Comparison of ENCODE assay signal across 21 mouse cellular contexts in the genomic region with DNA sequence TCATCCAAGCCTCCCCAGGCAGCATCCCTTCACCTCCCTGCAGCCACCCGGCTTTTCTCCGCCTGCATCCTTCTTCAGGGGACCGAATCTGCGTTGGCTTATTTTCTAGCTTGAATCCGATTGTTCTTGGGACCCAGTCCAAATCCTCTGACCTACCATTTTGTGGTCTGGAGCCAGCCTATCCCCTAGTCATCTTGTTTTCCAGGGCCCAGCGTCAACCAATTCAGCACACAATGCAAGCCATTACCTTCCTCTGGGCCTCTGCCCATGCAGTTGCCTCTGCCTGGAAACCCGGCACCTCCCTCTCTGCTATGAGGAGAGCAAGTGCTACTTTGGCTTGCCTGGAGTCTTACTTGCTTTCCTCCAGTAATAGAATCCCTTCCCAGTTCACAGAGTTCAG. TPM values are rescaled to one million over a fixed set of nuclear protein-coding genes. Genes with fewer than 3 reads are reported as not detected.
DNase-seq lines count a peak whose midpoint lies in the region; ATAC-seq and TF ChIP-seq lines count a peak whose summit lies in the region.
"Had no signal": no experiment of that assay in that cellular context is flagged by ENCODE, and none has a peak within 500 bp of the region (broad histone marks: within the 10 kb centered on the region; RNA-seq: fewer than 3 reads in every experiment).

No protein-coding gene starts in this region.

- no peak overlapping the region for H3K9ac ChIP-seq in hindbrain, embryonic 12.5 days
- H3K9ac ChIP-seq in embryonic facial prominence, embryonic 14.5 days (ENCODE audit: low read depth, low read length): no peak overlapping the region
- H3K9ac ChIP-seq in midbrain, embryonic 12.5 days (replicated peaks): no peak overlapping the region
- H3K9ac ChIP-seq: liver, embryonic 15.5 days had no signal

- no peaks in the 10 kb centered on the region for H3K9me3 ChIP-seq in hindbrain, embryonic 10.5 days
- no peaks in the 10 kb centered on the region for H3K9me3 ChIP-seq in hindbrain, embryonic 12.5 days (replicated peaks)
- no peaks in the 10 kb centered on the region for H3K9me3 ChIP-seq in embryonic facial prominence, embryonic 14.5 days (ENCODE audit: control insufficient read depth, low read length)
- H3K9me3 ChIP-seq in midbrain, embryonic 12.5 days: no peaks in the 10 kb centered on the region
- H3K9me3 ChIP-seq: G1E; intestine, embryonic 15.5 days; limb, embryonic 13.5 days; liver, embryonic 15.5 days; megakaryocyte, embryonic 14.5 days had no signal

- peak overlapping the region; percentile 91 for H3K27ac ChIP-seq in hindbrain, embryonic 10.5 days
- no peak overlapping the region for H3K27ac ChIP-seq in hindbrain, embryonic 12.5 days
- H3K27ac ChIP-seq in embryonic facial prominence, embryonic 14.5 days (replicated peaks; ENCODE audit: low read depth, low read length): 0 out of 2 replicates have a peak overlapping the region, but pooled peaks have one; percentile 21
- H3K27ac ChIP-seq in midbrain, embryonic 12.5 days (replicated peaks): 0 out of 2 replicates have a peak overlapping the region, but pooled peaks have one; percentile 75
- no peak overlapping the region for H3K27ac ChIP-seq in left cerebral cortex, adult 2 months
- H3K27ac ChIP-seq: intestine, embryonic 15.5 days; limb, embryonic 13.5 days; liver, embryonic 15.5 days had no signal

- no peak for TF ChIP-seq CTCF in left cerebral cortex, adult 2 months (IDR thresholded peaks at IDR 0.05)

- intact Hi-C loops in left cerebral cortex, adult 2 months (cut with DNase I): no loop called here

- no peak for ATAC-seq in hindbrain, embryonic 12.5 days (ENCODE audit: low FRiP score)
- no peak for ATAC-seq in embryonic facial prominence, embryonic 14.5 days (ENCODE audit: low read depth)
- no peak for ATAC-seq in midbrain, embryonic 12.5 days (ENCODE audit: low FRiP score, low read depth)
- ATAC-seq in megakaryocyte-erythroid progenitor cell, adult 5-6 weeks (replicated peaks; ENCODE audit: low FRiP score, low TSS enrichment, poor library complexity, severe bottlenecking): no peak

- peak; percentile 25 for DNase-seq in cerebellum, adult 11-12 months
- DNase-seq in cerebellum, postnatal 36 days: no peak
- DNase-seq in hindbrain, embryonic 10.5 days (ENCODE audit: low spot score): no peak
- no peak for DNase-seq in embryonic facial prominence, embryonic 14.5 days (ENCODE audit: low spot score)
- no peak for DNase-seq in left cerebral cortex, adult 2 months (ENCODE audit: extremely low spot score in 1 of 2, low spot score in 2 of 2)
- DNase-seq: gastrocnemius, postnatal 36 days; heart, postnatal 14 days; right cerebral cortex, adult 18-20 months; thymus, adult 2 months had no signal

- 73% methylated on average over 7 of the region's 7 CpGs for WGBS in hindbrain, embryonic 10.5 days
- 77% methylated on average over 7 of the region's 7 CpGs for WGBS in hindbrain, embryonic 12.5 days
- 67% methylated on average over 7 of the region's 7 CpGs for WGBS in embryonic facial prominence, embryonic 14.5 days
- WGBS in midbrain, embryonic 12.5 days: 70% methylated on average over 7 of the region's 7 CpGs

- H3K4me3 ChIP-seq in hindbrain, embryonic 10.5 days: no peak overlapping the region
- no peak overlapping the region for H3K4me3 ChIP-seq in hindbrain, embryonic 12.5 days
- H3K4me3 ChIP-seq in embryonic facial prominence, embryonic 14.5 days (ENCODE audit: low read depth, low read length): no peak overlapping the region
- H3K4me3 ChIP-seq in midbrain, embryonic 12.5 days: no peak overlapping the region
- H3K4me3 ChIP-seq in left cerebral cortex, adult 2 months: no peak overlapping the region

- no peaks in the 10 kb centered on the region for H3K36me3 ChIP-seq in hindbrain, embryonic 10.5 days
- H3K36me3 ChIP-seq in hindbrain, embryonic 12.5 days: no peaks in the 10 kb centered on the region
- H3K36me3 ChIP-seq in embryonic facial prominence, embryonic 14.5 days (ENCODE audit: control insufficient read depth, insufficient read depth, low read length): no peaks in the 10 kb centered on the region
- no peaks in the 10 kb centered on the region for H3K36me3 ChIP-seq in midbrain, embryonic 12.5 days
- H3K36me3 ChIP-seq: intestine, embryonic 15.5 days; limb, embryonic 13.5 days had no signal

- H3K4me2 ChIP-seq in hindbrain, embryonic 12.5 days (replicated peaks): no peak overlapping the region
- H3K4me2 ChIP-seq in embryonic facial prominence, embryonic 14.5 days (ENCODE audit: low read depth, low read length): no peak overlapping the region
- no peak overlapping the region for H3K4me2 ChIP-seq in midbrain, embryonic 12.5 days (replicated peaks)

- no peaks in the 10 kb centered on the region for H3K27me3 ChIP-seq in hindbrain, embryonic 10.5 days (ENCODE audit: insufficient read depth, poor library complexity, severe bottlenecking)
- no peaks in the 10 kb centered on the region for H3K27me3 ChIP-seq in hindbrain, embryonic 12.5 days
- no peaks in the 10 kb centered on the region for H3K27me3 ChIP-seq in embryonic facial prominence, embryonic 14.5 days (replicated peaks; ENCODE audit: control insufficient read depth, insufficient read depth, low read length)
- H3K27me3 ChIP-seq in midbrain, embryonic 12.5 days: peaks cover 5% of the 10 kb centered on the region; the same call in 1 of the 2 replicates
- H3K27me3 ChIP-seq: intestine, embryonic 15.5 days; limb, embryonic 13.5 days; liver, embryonic 15.5 days had no signal

- peaks cover 13% of the 10 kb centered on the region for H3K4me1 ChIP-seq in hindbrain, embryonic 10.5 days (replicated peaks)
- peaks cover 5% of the 10 kb centered on the region for H3K4me1 ChIP-seq in hindbrain, embryonic 12.5 days
- 0 out of 2 replicates have a peak, but pooled peaks cover 4% of the 10 kb centered on the region for H3K4me1 ChIP-seq in embryonic facial prominence, embryonic 14.5 days (ENCODE audit: control insufficient read depth, insufficient read depth, low read length)
- peaks cover 8% of the 10 kb centered on the region; the same call in 1 of the 2 replicates for H3K4me1 ChIP-seq in midbrain, embryonic 12.5 days

RNA-seq across cellular contexts. Expression of a gene that starts 14.4 kb away (rescaled TPM):
- polyA plus RNA-seq in hindbrain, embryonic 10.5 days (2016; fragmentation: Nextera tagmentation; extraction: Ambion mirVana): 0.80 and 0.81 TPM in 2 replicates
- 1.0 and 1.2 TPM in 2 replicates for polyA plus RNA-seq in hindbrain, embryonic 12.5 days (2016; fragmentation: Nextera tagmentation; extraction: Ambion mirVana)
- polyA plus RNA-seq in embryonic facial prominence, embryonic 14.5 days (2014; fragmentation: Nextera tagmentation; extraction: Ambion mirVana): 3.8 and 4.5 TPM in 2 replicates
- polyA plus RNA-seq in midbrain, embryonic 12.5 days (2016; fragmentation: Nextera tagmentation; extraction: Ambion mirVana): 1.1 and 1.5 TPM in 2 replicates
- total RNA-seq in megakaryocyte-erythroid progenitor cell, adult 5-6 weeks (2014; fragmentation: Nextera tagmentation): 17.6 and 18.5 TPM in 2 replicates
- total RNA-seq in megakaryocyte-erythroid progenitor cell, adult 5-6 weeks (2017): 14.2 and 17.9 TPM in 2 replicates
- total RNA-seq in left cerebral cortex, adult 2 months (2021): 1 to 10 TPM; 1.2 TPM

RNA-seq across cellular contexts. Expression of a gene that starts 16.5 kb away (rescaled TPM):
- 2.6 and 4.9 TPM in 2 replicates for polyA plus RNA-seq in hindbrain, embryonic 10.5 days (2016; fragmentation: Nextera tagmentation; extraction: Ambion mirVana)
- polyA plus RNA-seq in hindbrain, embryonic 12.5 days (2016; fragmentation: Nextera tagmentation; extraction: Ambion mirVana): 0.80 and 1.9 TPM in 2 replicates
- polyA plus RNA-seq in embryonic facial prominence, embryonic 14.5 days (2014; fragmentation: Nextera tagmentation; extraction: Ambion mirVana): 4.8 and 6.8 TPM in 2 replicates
- polyA plus RNA-seq in midbrain, embryonic 12.5 days (2016; fragmentation: Nextera tagmentation; extraction: Ambion mirVana): 2.5 and 4.2 TPM in 2 replicates
- total RNA-seq in megakaryocyte-erythroid progenitor cell, adult 5-6 weeks (2014; fragmentation: Nextera tagmentation): 4.4 and 8.2 TPM in 2 replicates
- total RNA-seq in megakaryocyte-erythroid progenitor cell, adult 5-6 weeks (2017): 1.7 and 5.3 TPM in 2 replicates
- under 1 TPM; 0.28 to 0.32 TPM for total RNA-seq in left cerebral cortex, adult 2 months (2021)
- total RNA-seq: heart, postnatal 14 days had no signal

RNA-seq across cellular contexts. Expression of a gene that starts 18.4 kb away (rescaled TPM):
- polyA plus RNA-seq in hindbrain, embryonic 10.5 days (2016; fragmentation: Nextera tagmentation; extraction: Ambion mirVana): not detected in 2 replicates
- not detected in 2 replicates for polyA plus RNA-seq in hindbrain, embryonic 12.5 days (2016; fragmentation: Nextera tagmentation; extraction: Ambion mirVana)
- polyA plus RNA-seq in embryonic facial prominence, embryonic 14.5 days (2014; fragmentation: Nextera tagmentation; extraction: Ambion mirVana): not detected in 2 replicates
- not detected in 2 replicates for polyA plus RNA-seq in midbrain, embryonic 12.5 days (2016; fragmentation: Nextera tagmentation; extraction: Ambion mirVana)
- 61.9 and 97.7 TPM in 2 replicates for total RNA-seq in megakaryocyte-erythroid progenitor cell, adult 5-6 weeks (2014; fragmentation: Nextera tagmentation)
- total RNA-seq in megakaryocyte-erythroid progenitor cell, adult 5-6 weeks (2017): 27.8 and 47.2 TPM in 2 replicates
- total RNA-seq in left cerebral cortex, adult 2 months (2021): not detected
- total RNA-seq: gastrocnemius, postnatal 36 days; heart, postnatal 14 days; left cerebral cortex, adult 18-20 months had no signal
- polyA plus RNA-seq: G1E; heart, embryonic 11.5 days; kidney, embryonic 14.5 days; limb, embryonic 13.5 days; stomach, embryonic 14.5 days had no signal

RNA-seq across cellular contexts. Expression of a gene that starts 32.1 kb away (rescaled TPM):
- not detected in 2 replicates for polyA plus RNA-seq in hindbrain, embryonic 10.5 days (2016; fragmentation: Nextera tagmentation; extraction: Ambion mirVana)
- not detected in 2 replicates for polyA plus RNA-seq in hindbrain, embryonic 12.5 days (2016; fragmentation: Nextera tagmentation; extraction: Ambion mirVana)
- polyA plus RNA-seq in embryonic facial prominence, embryonic 14.5 days (2014; fragmentation: Nextera tagmentation; extraction: Ambion mirVana): 0.32 and 0.34 TPM in 2 replicates
- 0.10 and 0.13 TPM in 2 replicates for polyA plus RNA-seq in midbrain, embryonic 12.5 days (2016; fragmentation: Nextera tagmentation; extraction: Ambion mirVana)
- total RNA-seq in megakaryocyte-erythroid progenitor cell, adult 5-6 weeks (2014; fragmentation: Nextera tagmentation): 134 and 142 TPM in 2 replicates
- 294 and 351 TPM in 2 replicates for total RNA-seq in megakaryocyte-erythroid progenitor cell, adult 5-6 weeks (2017)
- total RNA-seq in left cerebral cortex, adult 2 months (2021): under 1 TPM; 0.18 to 0.23 TPM

Comparison
In these comparisons a context has a peak if more than half of its experiments do, and no peak if none do; other contexts are left out.
1. H3K27ac ChIP-seq: peak in hindbrain, embryonic 10.5 days (single experiment), embryonic facial prominence, embryonic 14.5 days (single experiment) and midbrain, embryonic 12.5 days (single experiment); none in hindbrain, embryonic 12.5 days (single experiment) and left cerebral cortex, adult 2 months (single experiment).